Mouse (Mus musculus) megakaryocyte, embryonic 14.5 days (primary cell): ENCODE results near the gene Ttc21a. TPM values are rescaled to one million over a fixed set of nuclear protein-coding genes. Genes with fewer than 3 reads are reported as not detected.

ENCODE experiments used
- H3K27me3 ChIP-seq: replicated peaks from 2 replicates; pipeline ENCODE3; 2012; ENCODE audit warnings: inconsistent platforms
- H3K36me3 ChIP-seq: replicated peaks from 2 replicates; pipeline ENCODE3; 2012; ENCODE audit warnings: low read length, inconsistent platforms, mixed read lengths
- H3K4me1 ChIP-seq: 2 replicates; pipeline ENCODE4 v1.6.1; 2012; ENCODE audit warnings: inconsistent platforms
- H3K4me3 ChIP-seq: replicated peaks from 2 replicates; pipeline ENCODE3; 2012; ENCODE audit warnings: moderate library complexity, mild to moderate bottlenecking, inconsistent platforms
- H3K9me3 ChIP-seq: 2 replicates; pipeline ENCODE4 v1.6.1; 2012; ENCODE audit warnings: inconsistent platforms
- FLI1 ChIP-seq: IDR thresholded peaks from 2 replicates; pipeline ENCODE4 v1.6.1; 2012; ENCODE audit warnings: low read length, inconsistent platforms, mixed read lengths
- GATA1 ChIP-seq: IDR thresholded peaks from 3 replicates; pipeline ENCODE4 v1.6.1; 2012; ENCODE audit warnings: mixed read lengths, low read length, inconsistent platforms, borderline replicate concordance
- polyA plus RNA-seq: library from polyadenylated mRNA; stranded (reverse); fragments of >175 nt; gene quantifications from 2 replicates; pipeline ENCODE4 v1.2.3, GENCODE M21; 2012; ENCODE audit warnings: low replicate concordance; ENCODE audit not compliant: insufficient read depth

The Ttc21a gene
- polyA plus RNA-seq, 1 experiment, result 0.26 TPM

DNA sequence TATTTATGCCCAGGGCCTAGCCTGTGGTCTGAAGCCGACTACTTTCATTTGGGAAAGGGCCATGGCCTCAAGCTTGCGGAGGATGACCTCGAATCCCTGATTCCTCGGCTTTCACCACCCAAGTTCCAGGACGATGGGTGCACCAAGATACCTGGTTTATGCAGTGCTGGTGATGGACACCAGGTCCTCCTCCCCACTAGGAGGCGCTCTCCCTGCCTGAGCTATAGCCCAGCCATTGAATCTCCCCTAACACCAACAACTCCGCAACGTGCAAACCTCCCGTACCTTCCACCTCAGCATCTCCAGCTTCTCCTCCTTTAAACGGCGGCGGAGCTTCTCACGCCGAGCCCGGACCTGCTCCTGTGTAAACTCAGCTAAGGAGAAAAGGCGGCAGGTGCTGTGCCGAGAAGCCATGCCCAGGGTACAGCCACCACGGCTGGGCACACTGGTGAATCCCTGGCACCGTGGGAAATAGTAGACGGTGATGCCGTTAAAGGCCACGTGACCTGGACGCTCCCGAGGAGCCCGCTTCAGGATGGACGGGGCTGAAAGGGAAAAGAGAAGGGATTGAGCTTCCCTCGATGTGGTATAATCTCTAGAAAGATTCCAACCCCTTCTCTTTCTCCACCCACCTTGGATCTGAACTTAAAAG is 36.6 kb downstream of the Ttc21a start:
- no peaks in the 10 kb centered on the region for H3K27me3 ChIP-seq
- H3K9me3 ChIP-seq, result no peaks in the 10 kb centered on the region
- TF ChIP-seq FLI1 (no peak), GATA1 (no peak)
- peaks cover 61% of the 10 kb centered on the region for H3K4me1 ChIP-seq
- H3K4me3 ChIP-seq, result no peak overlapping the region
- H3K36me3 ChIP-seq, result peaks cover 75% of the 10 kb centered on the region

DNA sequence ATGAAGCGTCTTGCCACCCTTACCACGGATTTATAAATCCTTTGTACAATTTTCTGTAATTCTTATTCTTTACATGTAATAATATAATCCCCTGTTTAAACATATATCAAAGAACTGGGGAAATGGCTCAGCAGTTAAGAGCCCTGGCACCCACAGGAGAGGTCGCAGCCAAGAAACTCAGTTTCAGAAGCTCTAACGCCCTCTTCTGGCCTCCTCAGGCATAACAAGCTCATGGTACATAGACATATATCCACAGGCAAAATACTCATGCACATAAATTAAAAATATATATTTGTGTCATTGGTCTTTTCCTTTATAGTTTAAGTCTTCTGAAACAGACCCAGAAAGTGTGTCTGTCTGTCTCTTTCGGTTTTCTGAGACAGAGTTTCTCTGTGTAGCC is 37.2 kb downstream of the Ttc21a start:
- H3K4me1 ChIP-seq, result peaks cover 68% of the 10 kb centered on the region
- H3K27me3 ChIP-seq, result no peaks in the 10 kb centered on the region
- no peak for TF ChIP-seq GATA1
- no peaks in the 10 kb centered on the region for H3K9me3 ChIP-seq
- H3K4me3 ChIP-seq, result no peak overlapping the region
- H3K36me3 ChIP-seq, result peaks cover 70% of the 10 kb centered on the region

DNA sequence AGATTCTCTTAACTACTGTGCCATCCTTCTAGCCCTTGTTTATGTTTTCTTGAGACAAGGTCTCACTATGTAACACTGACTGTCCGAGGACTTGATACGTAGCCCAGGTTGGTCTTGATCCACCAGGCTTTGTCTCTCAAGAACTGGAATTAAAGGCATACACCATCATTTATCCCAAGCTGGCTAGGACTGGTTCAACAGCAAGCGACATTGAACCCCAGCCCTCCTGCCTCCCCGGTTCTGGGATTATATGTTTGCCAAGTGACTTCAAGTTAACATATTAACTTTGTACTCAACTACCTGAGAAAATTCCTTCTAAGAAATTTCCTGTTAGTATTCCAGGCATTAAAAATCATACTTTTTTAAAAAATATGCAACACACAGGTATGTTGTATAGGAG is 37.9 kb downstream of the Ttc21a start:
- Histone ChIP-seq H3K36me3 (peaks cover 66% of the 10 kb centered on the region), H3K9me3 (no peaks in the 10 kb centered on the region), H3K27me3 (no peaks in the 10 kb centered on the region), H3K4me1 (peaks cover 71% of the 10 kb centered on the region), H3K4me3 (peak overlapping the region; percentile 2)
- no peak for TF ChIP-seq GATA1

DNA sequence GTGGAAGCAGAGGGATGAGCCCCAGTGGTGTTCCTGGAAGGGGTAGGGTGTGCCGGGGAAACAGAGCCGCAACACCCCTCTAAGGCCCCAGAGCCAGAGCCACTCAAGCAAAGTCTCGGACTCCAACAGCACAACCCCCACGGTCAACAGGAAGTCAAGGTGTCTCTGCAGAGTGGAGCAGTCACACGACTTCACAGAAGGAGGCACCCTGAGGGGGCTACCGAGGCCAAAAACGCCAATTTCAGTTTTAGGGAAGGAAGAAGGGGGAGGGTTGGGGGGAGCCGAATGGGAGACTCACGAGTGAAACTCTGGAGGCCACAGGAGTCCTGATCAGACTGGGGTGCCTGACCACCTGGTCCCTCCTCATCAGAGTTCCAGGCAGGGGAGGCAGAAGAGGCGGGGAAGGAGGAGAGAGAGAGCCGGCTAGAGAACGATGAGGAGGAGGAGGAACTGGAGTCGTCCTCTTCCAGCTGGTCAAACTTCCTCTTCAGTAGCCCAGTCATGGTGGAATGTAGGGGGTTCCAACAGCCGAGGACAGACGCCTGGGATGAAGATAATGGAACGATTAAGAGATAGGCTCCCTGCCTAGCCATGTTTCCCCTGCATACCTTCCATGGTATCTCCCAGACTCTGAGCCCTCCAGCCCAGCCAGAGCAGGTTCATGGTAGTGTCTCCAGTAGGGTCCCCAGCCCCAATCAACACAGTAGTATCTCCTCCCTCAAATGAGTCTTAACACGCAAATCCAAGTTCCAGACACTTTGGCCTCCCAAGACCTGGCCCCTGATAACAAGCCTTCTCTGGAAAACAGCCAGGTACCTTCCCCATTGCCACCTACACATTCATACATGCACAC is 39.5 kb downstream of the Ttc21a start:
- Histone ChIP-seq H3K36me3 (peaks cover 52% of the 10 kb centered on the region), H3K4me3 (peak overlapping the region; percentile 90), H3K4me1 (peaks cover 73% of the 10 kb centered on the region), H3K27me3 (no peaks in the 10 kb centered on the region), H3K9me3 (no peaks in the 10 kb centered on the region)
- TF ChIP-seq GATA1 (no peak), FLI1 (no peak)

DNA sequence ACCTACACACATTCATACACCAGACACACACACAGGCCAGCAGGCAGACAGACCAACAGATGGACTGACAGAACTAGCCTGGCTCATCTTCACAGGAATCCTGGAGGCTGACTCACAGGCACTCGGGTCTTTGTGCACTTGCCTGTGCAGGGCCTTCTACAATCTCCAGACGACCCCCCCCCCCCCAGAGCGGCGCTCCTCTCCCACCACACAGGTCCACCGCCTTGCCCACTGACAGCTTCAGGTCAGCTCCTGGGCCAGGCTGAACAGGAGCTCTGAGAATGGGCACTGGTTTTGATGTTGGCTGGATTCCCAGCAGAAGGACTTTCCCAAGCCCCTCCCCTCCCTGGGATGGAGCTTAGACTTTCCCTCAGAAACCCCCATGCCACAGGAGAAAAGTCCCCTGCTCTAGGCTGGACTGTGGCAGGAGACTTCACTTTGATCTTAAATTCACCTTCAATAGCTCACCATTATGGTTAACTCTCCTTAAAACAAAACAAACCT is 40.2 kb downstream of the Ttc21a start:
- H3K27me3 ChIP-seq, result no peaks in the 10 kb centered on the region
- peaks cover 45% of the 10 kb centered on the region for H3K36me3 ChIP-seq
- peak overlapping the region; percentile 90 for H3K4me3 ChIP-seq
- H3K4me1 ChIP-seq, result peaks cover 77% of the 10 kb centered on the region
- TF ChIP-seq FLI1 (no peak), GATA1 (no peak)
- H3K9me3 ChIP-seq, result no peaks in the 10 kb centered on the region

DNA sequence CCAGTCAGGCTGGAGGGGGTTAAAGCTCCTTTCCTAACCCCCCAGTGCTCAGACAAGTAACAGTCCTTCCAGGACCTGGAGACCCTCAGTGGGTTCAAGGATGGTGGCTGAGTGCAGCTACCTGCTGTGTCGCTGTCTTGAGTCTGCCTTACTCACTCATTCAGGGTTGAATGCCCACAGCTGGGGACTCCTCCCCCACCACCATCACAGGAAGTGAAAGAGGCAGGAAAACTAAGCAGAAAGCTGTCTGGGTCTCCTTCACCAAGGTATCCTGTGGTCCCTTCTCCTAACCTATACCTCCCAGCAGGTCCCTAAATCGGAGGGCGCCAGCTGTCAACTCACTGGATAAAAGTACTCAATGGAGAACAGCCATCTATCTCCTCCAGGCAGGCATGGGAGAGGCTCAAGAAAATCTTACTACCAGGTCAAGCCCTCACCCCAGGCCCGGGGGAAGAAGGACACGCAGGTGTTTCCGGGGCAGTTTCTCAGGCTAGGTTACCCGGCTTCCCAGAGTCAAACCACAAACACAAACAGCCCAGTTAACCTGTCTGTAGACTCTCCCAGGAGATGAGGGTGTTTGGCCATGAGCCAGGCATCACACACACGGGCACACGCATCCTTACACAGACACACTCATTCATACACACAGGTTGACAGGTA is 40.9 kb downstream of the Ttc21a start:
- Histone ChIP-seq H3K4me1 (peaks cover 79% of the 10 kb centered on the region), H3K9me3 (no peaks in the 10 kb centered on the region), H3K36me3 (peaks cover 38% of the 10 kb centered on the region), H3K27me3 (no peaks in the 10 kb centered on the region), H3K4me3 (peak overlapping the region; percentile 90)
- no peak for TF ChIP-seq FLI1
- TF ChIP-seq GATA1, result no peak

DNA sequence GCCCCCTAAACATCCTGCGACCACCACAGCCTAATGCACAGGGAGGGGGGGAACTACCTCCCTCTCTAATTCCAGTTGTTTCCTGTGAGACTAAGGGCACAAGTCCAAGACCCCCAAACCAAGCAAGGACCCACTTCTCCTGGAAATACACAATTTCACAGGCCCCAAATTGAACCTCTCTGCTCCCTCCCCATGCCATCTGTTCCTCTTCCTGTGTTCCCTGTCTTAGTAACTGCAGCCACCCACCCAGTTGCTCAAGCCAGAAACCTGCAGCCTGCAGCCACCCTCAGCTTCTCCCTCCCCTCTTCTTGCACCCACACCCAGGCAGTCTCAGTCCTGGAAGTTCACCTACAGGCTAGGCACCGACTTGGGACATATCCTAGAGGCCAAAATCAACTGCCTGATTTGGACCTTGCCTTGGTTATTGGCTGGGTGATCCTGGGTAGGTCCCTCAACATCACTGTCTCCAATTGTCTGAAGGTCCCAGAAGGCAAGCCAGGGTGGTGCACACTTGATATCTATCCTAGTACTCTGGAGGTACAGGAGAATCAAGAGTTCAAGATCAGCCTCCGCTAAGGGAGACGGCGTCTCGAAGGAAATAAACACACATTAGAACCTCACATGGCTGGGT is 41.5 kb downstream of the Ttc21a start:
- Histone ChIP-seq H3K9me3 (no peaks in the 10 kb centered on the region), H3K4me3 (peak overlapping the region; percentile 90), H3K36me3 (peaks cover 32% of the 10 kb centered on the region), H3K27me3 (no peaks in the 10 kb centered on the region), H3K4me1 (peaks cover 79% of the 10 kb centered on the region)
- TF ChIP-seq FLI1, result no peak
- TF ChIP-seq GATA1, result no peak

DNA sequence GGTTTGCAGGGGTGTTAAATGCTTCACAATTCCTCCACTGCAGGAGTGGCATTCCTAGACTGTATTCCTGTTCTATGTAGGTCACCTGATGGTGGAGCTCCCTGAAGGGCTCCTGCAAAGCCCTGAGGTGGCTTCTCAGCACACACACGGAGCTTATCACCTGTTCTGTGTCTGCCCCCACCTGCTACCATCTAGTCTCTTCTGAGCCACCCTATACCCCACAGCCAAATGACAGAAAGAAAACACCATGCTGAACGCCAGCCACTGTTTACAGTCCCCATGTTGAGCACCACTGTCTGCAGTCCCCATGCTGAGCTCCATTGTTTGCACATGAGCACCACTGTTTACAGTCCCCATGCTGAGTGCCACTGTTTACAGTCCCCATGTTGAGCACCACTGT is 42.3 kb downstream of the Ttc21a start:
- H3K9me3 ChIP-seq, result no peaks in the 10 kb centered on the region
- no peaks in the 10 kb centered on the region for H3K27me3 ChIP-seq
- H3K4me1 ChIP-seq, result peaks cover 84% of the 10 kb centered on the region
- H3K36me3 ChIP-seq, result peaks cover 24% of the 10 kb centered on the region
- H3K4me3 ChIP-seq, result peak overlapping the region; percentile 77
- no peak for TF ChIP-seq GATA1
- TF ChIP-seq FLI1, result no peak

DNA sequence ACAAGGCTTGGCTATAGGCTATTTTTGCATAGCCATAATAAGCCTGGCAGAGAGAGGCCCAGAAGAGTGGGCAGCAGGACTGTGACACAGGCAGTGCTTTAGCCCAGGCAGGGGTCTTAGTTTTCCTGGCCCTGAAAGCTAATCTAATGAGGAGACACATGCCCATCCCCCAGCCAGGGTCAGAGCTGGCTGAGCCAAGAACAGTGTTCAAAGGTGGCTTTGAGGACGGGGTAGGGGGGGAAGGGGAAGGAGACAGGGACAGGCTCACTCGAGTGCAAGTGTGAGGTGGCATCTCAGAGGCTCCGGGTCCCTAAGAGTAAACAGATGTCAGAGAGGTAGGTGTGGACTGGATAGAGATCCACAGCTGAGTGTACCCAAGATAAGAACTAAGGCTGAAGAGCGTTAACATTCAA is 43.4 kb downstream of the Ttc21a start:
- no peaks in the 10 kb centered on the region for H3K27me3 ChIP-seq
- no peak for TF ChIP-seq FLI1
- H3K36me3 ChIP-seq, result peaks cover 14% of the 10 kb centered on the region
- peak overlapping the region; percentile 100 for H3K4me3 ChIP-seq
- H3K9me3 ChIP-seq, result no peaks in the 10 kb centered on the region
- peaks cover 81% of the 10 kb centered on the region for H3K4me1 ChIP-seq
